Mouse (Mus musculus) heart, postnatal 0 days (tissue): ENCODE results near the gene Nr2f1. TPM values are rescaled to one million over a fixed set of nuclear protein-coding genes. Genes with fewer than 3 reads are reported as not detected.

Experiments used
- ATAC-seq: fragments of 200-750 bp; cut with Nextera tagmentation; 2 replicates; pipeline ENCODE4 v1.8.0; 2017; ENCODE audit warnings: low read depth, moderate number of reproducible peaks, moderate library complexity; ENCODE audit not compliant: insufficient read depth
- DNase-seq: peaks from one replicate; pipeline ENCODE4 v3.0.0-alpha.2; 2016; ENCODE audit warnings: low spot score
- H3K27ac ChIP-seq: fragments of 300-500 bp; sonication (generic); 2 replicates; pipeline ENCODE4 v1.5.1; 2014; ENCODE audit warnings: low read depth, mild to moderate bottlenecking
- H3K27me3 ChIP-seq: fragments of 300-500 bp; sonication (generic); 2 replicates; pipeline ENCODE4 v1.6.1; 2014; ENCODE audit warnings: low read length, mixed read lengths; ENCODE audit not compliant: control insufficient read depth, insufficient read depth
- H3K36me3 ChIP-seq: fragments of 300-500 bp; sonication (generic); replicated peaks from 2 replicates; pipeline ENCODE4 v1.6.1; 2014; ENCODE audit warnings: low read length, mixed read lengths; ENCODE audit not compliant: control insufficient read depth, insufficient read depth
- H3K4me1 ChIP-seq: fragments of 300-500 bp; sonication (generic); 2 replicates; pipeline ENCODE4 v1.6.1; 2014; ENCODE audit warnings: antibody characterized with exemption; ENCODE audit not compliant: control insufficient read depth, insufficient read depth
- H3K4me2 ChIP-seq: fragments of 300-500 bp; sonication (generic); 2 replicates; pipeline ENCODE4 v1.6.1; 2014; ENCODE audit warnings: low read depth, mild to moderate bottlenecking, low read length, moderate library complexity
- H3K4me3 ChIP-seq: fragments of 300-500 bp; sonication (generic); 2 replicates; pipeline ENCODE4 v1.5.1; 2014; ENCODE audit warnings: low read depth, low read length
- H3K9ac ChIP-seq: fragments of 300-500 bp; sonication (generic); replicated peaks from 2 replicates; pipeline ENCODE4 v1.6.1; 2014; ENCODE audit warnings: low read depth, low read length, mixed read lengths
- H3K9me3 ChIP-seq: fragments of 300-500 bp; sonication (generic); replicated peaks from 2 replicates; pipeline ENCODE4 v1.6.1; 2016; ENCODE audit warnings: low read length; ENCODE audit not compliant: control insufficient read depth
- CTCF ChIP-seq: IDR thresholded peaks from 2 replicates; pipeline ENCODE4 v1.5.1; 2016; ENCODE audit warnings: antibody characterized with exemption, control low read depth, low read depth
- EP300 ChIP-seq: IDR thresholded peaks from 2 replicates; pipeline ENCODE4 v1.6.1; 2016; ENCODE audit warnings: antibody characterized with exemption, low read depth
- WGBS: fragments of 180-500 bp; shearing (Covaris S2); extraction: QIAGEN DNeasy Blood & Tissue Kit; methylation state at CpG from one replicate; pipeline ENCODE4 v1.1.7; 2014; 5-methylcytosine and 5-hydroxymethylcytosine counted together
- polyA plus RNA-seq: library from polyadenylated mRNA; unstranded; fragments of >200 nt; fragmentation: Nextera tagmentation; extraction: Ambion mirVana; gene quantifications from 2 replicates; pipeline ENCODE4 v1.2.1, GENCODE M21; 2015
- total RNA-seq: library from RNA; depleted of rRNA; stranded (reverse); fragments of >200 nt; gene quantifications from 2 replicates; pipeline ENCODE4 v1.2.3, GENCODE M21; 2014; ENCODE audit warnings: low replicate concordance

Gene Nr2f1
- total and polyA plus RNA-seq, 2 experiments from 2014 or later = 2.3 to 11.6 TPM

GRCm38 (mm10) chr13:78175821-78176380, 23.7 kb downstream of the Nr2f1 start:
- Histone ChIP-seq H3K9ac (no peak overlapping the region), H3K27ac (no peak overlapping the region), H3K4me1 (no peaks in the 10 kb centered on the region), H3K4me3 (no peak overlapping the region), H3K36me3 (no peaks in the 10 kb centered on the region), H3K27me3 (peaks cover 96% of the 10 kb centered on the region), H3K9me3 (no peaks in the 10 kb centered on the region), H3K4me2 (no peak overlapping the region)
- TF ChIP-seq CTCF = peak; percentile 35
- no peak for TF ChIP-seq EP300
- WGBS = under 1% methylated on average over 8 of the region's 8 CpGs
- ATAC-seq (no peak), DNase-seq (no peak)

- Histone ChIP-seq H3K4me2 (no peak overlapping the region), H3K4me1 (no peaks in the 10 kb centered on the region), H3K9me3 (no peaks in the 10 kb centered on the region), H3K36me3 (no peaks in the 10 kb centered on the region), H3K27ac (no peak overlapping the region), H3K27me3 (peaks cover 93% of the 10 kb centered on the region), H3K9ac (no peak overlapping the region), H3K4me3 (no peak overlapping the region)
- TF ChIP-seq CTCF (no peak), EP300 (no peak)
- ATAC-seq = no peak
- no peak for DNase-seq
- WGBS = 11% methylated on average over 1 of the region's 1 CpGs
Measured at GRCm38 (mm10) chr13:78174891-78175290, 24.7 kb downstream of the Nr2f1 start.

GRCm38 (mm10) chr13:78174191-78174590, 25.4 kb downstream of the Nr2f1 start:
- DNase-seq (no peak), ATAC-seq (no peak)
- Histone ChIP-seq H3K4me2 (no peak overlapping the region), H3K9ac (no peak overlapping the region), H3K27me3 (peaks cover 92% of the 10 kb centered on the region), H3K4me3 (no peak overlapping the region), H3K4me1 (no peaks in the 10 kb centered on the region), H3K27ac (no peak overlapping the region), H3K36me3 (no peaks in the 10 kb centered on the region), H3K9me3 (no peaks in the 10 kb centered on the region)
- TF ChIP-seq EP300 (no peak), CTCF (no peak)
- 9% methylated on average over 3 of the region's 3 CpGs for WGBS

- Histone ChIP-seq H3K27me3 (peaks cover 81% of the 10 kb centered on the region), H3K4me1 (no peaks in the 10 kb centered on the region), H3K27ac (no peak overlapping the region), H3K9ac (no peak overlapping the region), H3K4me2 (no peak overlapping the region), H3K4me3 (no peak overlapping the region), H3K9me3 (no peaks in the 10 kb centered on the region), H3K36me3 (no peaks in the 10 kb centered on the region)
- no peak for ATAC-seq
- no peak for DNase-seq
- 15% methylated on average over 3 of the region's 3 CpGs for WGBS
- TF ChIP-seq CTCF (no peak), EP300 (no peak)
Measured at GRCm38 (mm10) chr13:78172861-78173260, 26.7 kb downstream of the Nr2f1 start.

GRCm38 (mm10) chr13:78171984-78172636, 27.4 kb downstream of the Nr2f1 start:
- Histone ChIP-seq H3K9me3 (no peaks in the 10 kb centered on the region), H3K4me3 (no peak overlapping the region), H3K27ac (no peak overlapping the region), H3K36me3 (no peaks in the 10 kb centered on the region), H3K27me3 (peaks cover 76% of the 10 kb centered on the region), H3K4me2 (no peak overlapping the region), H3K4me1 (no peaks in the 10 kb centered on the region), H3K9ac (no peak overlapping the region)
- TF ChIP-seq CTCF (no peak), EP300 (no peak)
- DNase-seq (no peak), ATAC-seq (no peak)
- 5% methylated on average over 17 of the region's 17 CpGs for WGBS

GRCm38 (mm10) chr13:78171320-78171719, 28.2 kb downstream of the Nr2f1 start:
- Histone ChIP-seq H3K4me2 (no peak overlapping the region), H3K4me3 (no peak overlapping the region), H3K4me1 (no peaks in the 10 kb centered on the region), H3K27me3 (peaks cover 69% of the 10 kb centered on the region), H3K27ac (no peak overlapping the region), H3K9me3 (no peaks in the 10 kb centered on the region), H3K9ac (no peak overlapping the region), H3K36me3 (no peaks in the 10 kb centered on the region)
- DNase-seq (no peak), ATAC-seq (no peak)
- no peak for TF ChIP-seq CTCF
- WGBS = 1% methylated on average over 15 of the region's 15 CpGs
